Mouse (Mus musculus) hindbrain, embryonic 14.5 days (tissue): ENCODE data around the gene Crybb1. TPM values are rescaled to one million over a fixed set of nuclear protein-coding genes. Genes with fewer than 3 reads are reported as not detected.
A peak's percentile ranks its signal among the peaks of the same experiment; 100 is the strongest.

Experiments
- ATAC-seq: fragments of 200-750 bp; cut with Nextera tagmentation; 2 replicates; pipeline ENCODE4 v1.8.0; 2017; ENCODE audit warnings: moderate number of reproducible peaks, mild to moderate bottlenecking, moderate TSS enrichment, moderate library complexity; ENCODE audit not compliant: low FRiP score
- DNase-seq: peaks from one replicate; pipeline ENCODE4 v3.0.0-alpha.2; 2015; ENCODE audit warnings: low spot score
- H3K27ac ChIP-seq: fragments of 300-500 bp; sonication (generic); 2 replicates; pipeline ENCODE4 v1.5.1; 2014; ENCODE audit warnings: mild to moderate bottlenecking, moderate library complexity
- H3K27me3 ChIP-seq: fragments of 300-500 bp; sonication (generic); 2 replicates; pipeline ENCODE4 v1.6.1; 2014; ENCODE audit warnings: mild to moderate bottlenecking, low read length, mixed read lengths; ENCODE audit not compliant: control insufficient read depth, insufficient read depth
- H3K36me3 ChIP-seq: fragments of 300-500 bp; sonication (generic); replicated peaks from 2 replicates; pipeline ENCODE4 v1.6.1; 2014; ENCODE audit not compliant: control insufficient read depth, insufficient read depth
- H3K4me1 ChIP-seq: fragments of 300-500 bp; sonication (generic); replicated peaks from 2 replicates; pipeline ENCODE4 v1.6.1; 2014; ENCODE audit warnings: antibody characterized with exemption, low read length, mixed read lengths; ENCODE audit not compliant: control insufficient read depth, insufficient read depth
- H3K4me2 ChIP-seq: fragments of 300-500 bp; sonication (generic); replicated peaks from 2 replicates; pipeline ENCODE4 v1.6.1; 2014; ENCODE audit warnings: mild to moderate bottlenecking, moderate library complexity
- H3K4me3 ChIP-seq: fragments of 300-500 bp; sonication (generic); replicated peaks from 2 replicates; pipeline ENCODE4 v1.5.1; 2014; ENCODE audit warnings: mild to moderate bottlenecking, low read length
- H3K9ac ChIP-seq: fragments of 300-500 bp; sonication (generic); 2 replicates; pipeline ENCODE4 v1.6.1; 2014
- H3K9me3 ChIP-seq: fragments of 300-500 bp; sonication (generic); 2 replicates; pipeline ENCODE4 v1.6.1; 2016; ENCODE audit warnings: low read length; ENCODE audit not compliant: control insufficient read depth
- WGBS: fragments of 180-500 bp; shearing (Covaris S2); extraction: QIAGEN DNeasy Blood & Tissue Kit; methylation state at CpG from one replicate; pipeline ENCODE4 v1.1.7; 2014; 5-methylcytosine and 5-hydroxymethylcytosine counted together
- polyA plus RNA-seq: library from polyadenylated mRNA; unstranded; fragments of >200 nt; fragmentation: Nextera tagmentation; extraction: Ambion mirVana; gene quantifications from 2 replicates; pipeline ENCODE4 v1.2.1, GENCODE M21; 2014

The Crybb1 gene
- polyA plus RNA-seq, 1 experiment from 2014 or later: 3.9 TPM

DNA sequence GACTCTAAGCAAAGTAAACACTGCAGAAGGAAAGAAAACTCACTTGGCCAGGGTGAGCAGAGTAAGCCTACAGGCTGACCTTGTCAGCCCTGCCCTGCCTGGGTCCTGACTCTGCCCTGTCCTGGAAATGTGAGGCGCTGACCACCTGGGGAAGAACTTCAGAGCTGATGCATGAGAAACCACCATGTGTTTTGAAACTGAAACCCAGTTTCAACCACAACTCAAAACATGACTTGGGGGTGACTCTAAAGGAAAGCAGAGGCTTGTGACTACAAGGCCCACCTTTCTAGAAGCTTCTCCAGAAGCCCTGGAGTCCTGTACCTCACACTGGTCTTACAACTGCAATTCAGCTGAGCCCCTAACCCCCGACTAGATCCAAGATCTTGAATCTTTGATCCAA, 17.3 kb downstream of the Crybb1 start:
- DNase-seq (no peak), ATAC-seq (no peak)
- no peak overlapping the region for H3K9ac ChIP-seq
- no peaks in the 10 kb centered on the region for H3K9me3 ChIP-seq
- no peaks in the 10 kb centered on the region for H3K36me3 ChIP-seq
- 69% methylated on average over 2 of the region's 2 CpGs for WGBS
- no peak overlapping the region for H3K4me2 ChIP-seq
- peaks cover 18% of the 10 kb centered on the region for H3K4me1 ChIP-seq
- H3K27ac ChIP-seq: no peak overlapping the region
- no peaks in the 10 kb centered on the region for H3K27me3 ChIP-seq
- H3K4me3 ChIP-seq: no peak overlapping the region

DNA sequence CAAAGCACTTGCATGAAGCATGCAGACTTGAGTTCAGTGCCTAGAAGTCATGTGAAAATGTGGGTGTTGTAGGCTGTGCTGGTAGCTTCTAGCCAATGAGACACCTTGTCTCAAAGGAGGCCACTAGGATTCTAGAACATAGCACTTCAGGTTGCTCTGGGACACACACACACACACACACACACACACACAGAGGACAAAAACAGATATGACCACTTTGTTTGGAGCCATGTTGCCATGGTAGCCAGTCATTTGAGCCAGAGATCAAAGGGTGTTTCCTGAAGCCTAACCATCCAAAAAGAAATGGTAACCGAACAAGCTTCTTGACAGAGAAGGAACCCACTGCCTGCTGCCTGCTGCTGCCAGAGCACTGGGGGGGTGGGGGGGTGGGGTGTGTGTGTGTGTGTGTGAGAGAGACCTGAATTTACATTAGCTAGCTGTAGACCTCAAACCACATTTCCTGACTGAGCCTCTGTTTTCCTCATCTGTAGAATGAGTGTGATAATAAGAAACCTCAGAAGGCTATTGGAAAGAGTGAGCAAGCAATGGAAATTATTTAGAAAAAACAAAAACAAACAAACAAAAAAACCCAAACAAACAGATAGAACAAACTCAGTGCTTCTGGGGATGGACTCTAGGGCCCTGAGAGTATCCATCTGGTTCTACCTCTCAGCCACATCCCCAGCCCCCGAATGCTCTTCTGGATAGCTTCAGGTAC, 18.3 kb downstream of the Crybb1 start:
- DNase-seq (no peak), ATAC-seq (no peak)
- no peaks in the 10 kb centered on the region for H3K9me3 ChIP-seq
- H3K27ac ChIP-seq: no peak overlapping the region
- H3K27me3 ChIP-seq: no peaks in the 10 kb centered on the region
- H3K36me3 ChIP-seq: no peaks in the 10 kb centered on the region
- no peak overlapping the region for H3K4me3 ChIP-seq
- no peak overlapping the region for H3K9ac ChIP-seq
- no peak overlapping the region for H3K4me2 ChIP-seq
- H3K4me1 ChIP-seq: peaks cover 24% of the 10 kb centered on the region
- 46% methylated on average over 2 of the region's 2 CpGs for WGBS

GRCm38 (mm10) chr5:112275021-112275804, 19.6 kb downstream of the Crybb1 start:
- DNase-seq (no peak), ATAC-seq (no peak)
- Histone ChIP-seq H3K36me3 (no peaks in the 10 kb centered on the region), H3K27ac (no peak overlapping the region), H3K9ac (no peak overlapping the region), H3K4me2 (peak overlapping the region; percentile 94), H3K4me1 (peaks cover 23% of the 10 kb centered on the region), H3K27me3 (no peaks in the 10 kb centered on the region), H3K4me3 (no peak overlapping the region), H3K9me3 (no peaks in the 10 kb centered on the region)
- WGBS: 65% methylated on average over 4 of the region's 4 CpGs

- Histone ChIP-seq H3K27me3 (no peaks in the 10 kb centered on the region), H3K4me2 (peak within 1 kb of the TSS; percentile 94), H3K36me3 (no peaks in the 10 kb centered on the region), H3K9me3 (no peaks in the 10 kb centered on the region), H3K4me3 (peak within 1 kb of the TSS; percentile 85), H3K27ac (peak within 1 kb of the TSS; percentile 75), H3K9ac (peak within 1 kb of the TSS; percentile 72), H3K4me1 (peaks cover 12% of the 10 kb centered on the region; the same call in 1 of the 2 replicates)
- ATAC-seq: peak; percentile 93
- 0% methylated on average over 61 of the region's 62 CpGs for WGBS
- DNase-seq: peak; percentile 99
Observed at GRCm38 (mm10) chr5:112276267-112276873, 20.8 kb downstream of the Crybb1 start, which contains the start of gene Tpst2. TSS of gene Tpst2 (plus strand) at chr5:112276691.

GRCm38 (mm10) chr5:112276907-112277348, 21.3 kb downstream of the Crybb1 start:
- no peaks in the 10 kb centered on the region for H3K36me3 ChIP-seq
- no peaks in the 10 kb centered on the region for H3K27me3 ChIP-seq
- peak overlapping the region; percentile 94 for H3K4me2 ChIP-seq
- peaks cover 12% of the 10 kb centered on the region; the same call in 1 of the 2 replicates for H3K4me1 ChIP-seq
- DNase-seq: no peak
- H3K4me3 ChIP-seq: peak overlapping the region; percentile 85
- peak overlapping the region; percentile 38 for H3K27ac ChIP-seq
- no peak; the same call in none of the 2 replicates for ATAC-seq
- peak overlapping the region; percentile 72 for H3K9ac ChIP-seq
- 2% methylated on average over 24 of the region's 24 CpGs for WGBS
- H3K9me3 ChIP-seq: no peaks in the 10 kb centered on the region

DNA sequence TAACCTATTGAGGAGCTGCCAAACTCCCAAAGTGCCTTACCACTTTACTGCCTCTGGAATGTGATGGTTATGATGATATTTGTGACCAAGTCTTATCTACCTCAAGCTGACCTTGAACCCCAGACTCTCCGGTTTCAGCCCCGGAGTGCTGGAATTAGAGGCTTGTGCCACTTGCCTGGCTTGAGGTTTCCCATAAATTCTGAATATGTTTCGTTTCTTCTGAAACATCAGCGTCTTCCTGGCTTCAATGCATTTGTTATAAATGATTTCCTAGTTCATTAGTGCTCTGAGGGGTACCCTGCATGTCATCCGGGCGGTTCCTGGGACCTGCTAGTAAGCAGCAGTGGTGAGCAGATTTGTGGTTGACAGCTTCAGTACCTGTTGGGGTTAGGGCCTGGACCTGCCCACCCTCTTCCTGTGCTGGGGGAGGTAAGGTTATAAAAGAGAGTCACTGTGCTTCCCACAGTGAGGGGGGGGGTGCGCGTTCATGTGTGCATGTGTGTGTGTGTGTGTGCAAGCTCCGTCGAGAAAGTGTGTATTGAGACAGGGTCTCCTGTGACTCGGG, 22.4 kb downstream of the Crybb1 start:
- Histone ChIP-seq H3K4me3 (no peak overlapping the region), H3K9ac (no peak overlapping the region), H3K4me1 (peaks cover 12% of the 10 kb centered on the region; the same call in 1 of the 2 replicates), H3K9me3 (no peaks in the 10 kb centered on the region), H3K4me2 (peak overlapping the region; percentile 94), H3K36me3 (no peaks in the 10 kb centered on the region), H3K27me3 (no peaks in the 10 kb centered on the region), H3K27ac (no peak overlapping the region)
- no peak for ATAC-seq
- WGBS: 89% methylated on average over 11 of the region's 11 CpGs
- no peak for DNase-seq

- no peak overlapping the region for H3K9ac ChIP-seq
- DNase-seq (no peak), ATAC-seq (no peak)
- H3K27me3 ChIP-seq: no peaks in the 10 kb centered on the region
- no peak overlapping the region for H3K4me2 ChIP-seq
- WGBS: 87% methylated on average over 17 of the region's 17 CpGs
- peaks cover 12% of the 10 kb centered on the region; the same call in 1 of the 2 replicates for H3K4me1 ChIP-seq
- no peaks in the 10 kb centered on the region for H3K36me3 ChIP-seq
- H3K9me3 ChIP-seq: no peaks in the 10 kb centered on the region
- no peak overlapping the region for H3K27ac ChIP-seq
- H3K4me3 ChIP-seq: no peak overlapping the region
Observed at GRCm38 (mm10) chr5:112279181-112280021, 23.8 kb downstream of the Crybb1 start.

DNA sequence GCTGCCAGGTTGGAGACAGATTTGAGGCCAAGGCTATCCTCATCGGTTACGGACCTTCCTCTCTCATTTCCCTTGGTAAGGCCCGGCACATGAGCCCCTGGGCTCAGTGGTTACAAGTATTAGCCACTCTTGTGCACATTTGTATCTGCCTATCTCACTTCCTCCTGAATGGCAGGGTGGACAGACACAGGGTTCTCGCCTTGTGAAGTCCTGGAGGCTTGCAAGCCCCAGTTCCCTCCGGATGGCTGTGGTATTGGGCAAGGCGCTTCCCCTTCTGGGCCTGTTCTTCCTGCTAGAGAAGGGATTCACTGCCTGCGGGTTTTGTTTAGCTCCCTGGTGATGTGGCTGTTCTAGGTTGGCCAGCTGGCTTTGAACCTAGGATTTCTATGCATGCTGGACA, 24.5 kb downstream of the Crybb1 start:
- no peak overlapping the region for H3K27ac ChIP-seq
- no peak overlapping the region for H3K4me2 ChIP-seq
- H3K9ac ChIP-seq: no peak overlapping the region
- 84% methylated on average over 7 of the region's 7 CpGs for WGBS
- no peak for DNase-seq
- peaks cover 12% of the 10 kb centered on the region; the same call in 1 of the 2 replicates for H3K4me1 ChIP-seq
- ATAC-seq: no peak
- no peaks in the 10 kb centered on the region for H3K36me3 ChIP-seq
- no peaks in the 10 kb centered on the region for H3K27me3 ChIP-seq
- H3K9me3 ChIP-seq: no peaks in the 10 kb centered on the region
- H3K4me3 ChIP-seq: no peak overlapping the region
